Mouse (Mus musculus): ENCODE measurements around the gene Stap1.

- no peak for TF ChIP-seq CTCF (conservative IDR thresholded peaks at IDR 0.05; ENCODE audit: insufficient read depth, insufficient read length, low read depth, low read length)
- no peak for TF ChIP-seq POLR2A (IDR thresholded peaks at IDR 0.05; ENCODE audit: low read depth, low read length)
Measured at GRCm38 (mm10) chr5:86063501-86063900, 8.0 kb upstream of the Stap1 start.

All from kidney, adult 2 months (tissue).